Mouse (Mus musculus) right cerebral cortex, postnatal 36 days (tissue): ENCODE data around the gene Dscam.

Source experiments
- DNase-seq, 2 experiments: peaks; one replicate each; pipeline ENCODE4 v3.0.0; 2022; ENCODE audit warnings: low spot score in 2 of 2, mixed read lengths in 1 of 2

Dscam gene

DNA sequence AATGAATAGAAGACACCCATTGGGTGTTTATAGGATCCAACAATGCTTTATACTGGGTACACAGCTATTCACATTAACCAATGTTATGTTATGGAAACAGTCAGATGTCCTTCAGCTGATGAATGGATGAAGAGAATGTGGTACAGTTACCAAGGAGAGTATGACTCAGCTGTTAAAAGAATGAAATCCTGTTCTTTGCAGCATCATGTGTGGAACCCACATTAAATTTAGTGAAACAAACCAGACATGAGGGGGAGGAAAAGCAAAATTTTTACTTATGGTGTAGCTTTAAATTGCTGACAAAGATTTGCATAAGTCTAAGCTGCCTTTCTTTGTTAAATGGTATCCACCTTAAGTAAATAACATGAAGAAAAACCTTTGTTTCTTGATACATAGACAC lies 610.8 kb downstream of the Dscam start:
- DNase-seq: no peak

- DNase-seq: no peak
These were observed 612.2 kb downstream of the Dscam start for GRCm38 (mm10) chr16:96558341-96558740.

DNA sequence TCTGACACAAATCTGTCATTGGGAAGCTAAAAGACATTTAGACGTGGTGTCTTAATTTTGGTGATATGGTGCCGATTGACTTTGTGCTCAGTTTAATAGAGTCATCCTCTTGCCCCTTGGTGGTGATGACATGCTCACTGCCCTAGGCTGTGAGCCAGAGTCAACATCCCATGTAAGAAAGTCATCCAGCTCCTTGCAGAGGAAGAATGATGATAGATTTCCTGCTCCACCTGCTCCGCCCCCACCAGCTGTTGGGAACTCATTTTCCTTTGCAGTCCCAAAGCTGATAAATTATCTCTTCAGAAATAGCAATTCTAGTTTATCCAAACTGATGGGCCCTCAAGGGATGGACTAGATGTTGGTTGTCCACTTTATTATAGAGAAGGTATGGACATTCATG lies 613.9 kb downstream of the Dscam start:
- no peak for DNase-seq

- no peak for DNase-seq
These were observed 615.1 kb downstream of the Dscam start for GRCm38 (mm10) chr16:96555412-96555811.

GRCm38 (mm10) chr16:96552680-96553079 lies 617.9 kb downstream of the Dscam start:
- DNase-seq: no peak

GRCm38 (mm10) chr16:96541056-96541455 lies 629.5 kb downstream of the Dscam start:
- no peak for DNase-seq
